Mouse (Mus musculus) intestine, postnatal 0 days (tissue): ENCODE results near the gene Sh3bgrl2. TPM values are rescaled to one million over a fixed set of nuclear protein-coding genes. Genes with fewer than 3 reads are reported as not detected.

Experiments
- ATAC-seq: fragments of 200-750 bp; cut with Nextera tagmentation; 2 replicates; pipeline ENCODE4 v1.8.0; 2017; ENCODE audit warnings: mild to moderate bottlenecking, moderate TSS enrichment, moderate library complexity
- H3K27ac ChIP-seq: fragments of 300-500 bp; sonication (generic); 2 replicates; pipeline ENCODE4 v1.5.1; 2014; ENCODE audit warnings: mild to moderate bottlenecking, low read depth, low read length, moderate library complexity
- H3K27me3 ChIP-seq: fragments of 300-500 bp; sonication (generic); replicated peaks from 2 replicates; pipeline ENCODE4 v1.6.1; 2014; ENCODE audit warnings: low read length, mixed read lengths; ENCODE audit not compliant: control insufficient read depth, insufficient read depth
- H3K36me3 ChIP-seq: fragments of 300-500 bp; sonication (generic); 2 replicates; pipeline ENCODE4 v1.6.1; 2014; ENCODE audit warnings: mild to moderate bottlenecking, moderate library complexity; ENCODE audit not compliant: control insufficient read depth, insufficient read depth
- H3K4me1 ChIP-seq: fragments of 300-500 bp; sonication (generic); replicated peaks from 2 replicates; pipeline ENCODE4 v1.6.1; 2014; ENCODE audit warnings: antibody characterized with exemption, low read length, mixed read lengths; ENCODE audit not compliant: control insufficient read depth, insufficient read depth
- H3K4me2 ChIP-seq: fragments of 300-500 bp; sonication (generic); replicated peaks from 2 replicates; pipeline ENCODE4 v1.6.1; 2014; ENCODE audit warnings: low read depth, mild to moderate bottlenecking, moderate library complexity
- H3K4me3 ChIP-seq: fragments of 300-500 bp; sonication (generic); 2 replicates; pipeline ENCODE4 v1.5.1; 2014; ENCODE audit warnings: low read depth, low read length
- H3K9ac ChIP-seq: fragments of 300-500 bp; sonication (generic); 2 replicates; pipeline ENCODE4 v1.6.1; 2014; ENCODE audit warnings: mild to moderate bottlenecking, low read depth, low read length
- H3K9me3 ChIP-seq: fragments of 300-500 bp; sonication (generic); 2 replicates; pipeline ENCODE4 v1.6.1; 2016; ENCODE audit warnings: mixed run types; ENCODE audit not compliant: control insufficient read depth
- CTCF ChIP-seq: sonication (generic); IDR thresholded peaks from 2 replicates; pipeline ENCODE4 v1.5.1; 2016; ENCODE audit warnings: low read depth, mild to moderate bottlenecking, control low read depth, antibody characterized with exemption, moderate library complexity
- WGBS: fragments of 180-500 bp; shearing (Covaris S2); extraction: QIAGEN DNeasy Blood & Tissue Kit; methylation state at CpG from one replicate; pipeline ENCODE4 v1.1.7; 2014; 5-methylcytosine and 5-hydroxymethylcytosine counted together
- polyA plus RNA-seq: library from polyadenylated mRNA; unstranded; fragments of >200 nt; fragmentation: Nextera tagmentation; extraction: Ambion mirVana; gene quantifications from 2 replicates; pipeline ENCODE4 v1.2.1, GENCODE M21; 2015

Sh3bgrl2 gene
- polyA plus RNA-seq, 1 experiment from 2014 or later: 21.7 TPM

- H3K9me3 ChIP-seq: no peaks in the 10 kb centered on the region
- H3K4me1 ChIP-seq: no peaks in the 10 kb centered on the region
- H3K36me3 ChIP-seq: no peaks in the 10 kb centered on the region
- no peak overlapping the region for H3K4me2 ChIP-seq
- WGBS: 41% methylated on average over 9 of the region's 9 CpGs
- no peak overlapping the region for H3K27ac ChIP-seq
- no peaks in the 10 kb centered on the region for H3K27me3 ChIP-seq
- TF ChIP-seq CTCF: peak; percentile 98
- no peak overlapping the region for H3K9ac ChIP-seq
- peak; percentile 68 for ATAC-seq
- no peak overlapping the region for H3K4me3 ChIP-seq
Measured at GRCm38 (mm10) chr9:83609422-83610297, 61.5 kb downstream of the Sh3bgrl2 start.

- no peak for TF ChIP-seq CTCF
- Histone ChIP-seq H3K36me3 (no peaks in the 10 kb centered on the region), H3K27me3 (no peaks in the 10 kb centered on the region), H3K4me1 (no peaks in the 10 kb centered on the region), H3K4me3 (no peak overlapping the region), H3K27ac (no peak overlapping the region), H3K4me2 (0 out of 2 replicates have a peak overlapping the region, but pooled peaks have one; percentile 3), H3K9me3 (no peaks in the 10 kb centered on the region), H3K9ac (no peak overlapping the region)
- 16% methylated on average over 6 of the region's 6 CpGs for WGBS
- no peak for ATAC-seq
Measured at GRCm38 (mm10) chr9:83615912-83616585, 67.9 kb downstream of the Sh3bgrl2 start.

- Histone ChIP-seq H3K4me2 (0 out of 2 replicates have a peak overlapping the region, but pooled peaks have one; percentile 3), H3K36me3 (no peaks in the 10 kb centered on the region), H3K4me3 (no peak overlapping the region), H3K9me3 (no peaks in the 10 kb centered on the region), H3K4me1 (no peaks in the 10 kb centered on the region), H3K9ac (no peak overlapping the region), H3K27ac (no peak overlapping the region), H3K27me3 (no peaks in the 10 kb centered on the region)
- no peak for TF ChIP-seq CTCF
- no peak for ATAC-seq
- WGBS: 19% methylated on average over 7 of the region's 7 CpGs
Measured at GRCm38 (mm10) chr9:83616586-83617081, 68.5 kb downstream of the Sh3bgrl2 start.

GRCm38 (mm10) chr9:83623455-83623854 lies 75.3 kb downstream of the Sh3bgrl2 start:
- Histone ChIP-seq H3K4me1 (no peaks in the 10 kb centered on the region), H3K36me3 (no peaks in the 10 kb centered on the region), H3K27ac (no peak overlapping the region), H3K9ac (no peak overlapping the region), H3K9me3 (no peaks in the 10 kb centered on the region), H3K4me2 (no peak overlapping the region), H3K27me3 (no peaks in the 10 kb centered on the region), H3K4me3 (no peak overlapping the region)
- no peak for ATAC-seq
- WGBS: 65% methylated on average over 6 of the region's 6 CpGs
- TF ChIP-seq CTCF: no peak

GRCm38 (mm10) chr9:83624193-83624592 lies 76.1 kb downstream of the Sh3bgrl2 start:
- ATAC-seq: no peak

GRCm38 (mm10) chr9:83625085-83625484 lies 77.0 kb downstream of the Sh3bgrl2 start:
- 66% methylated on average over 5 of the region's 5 CpGs for WGBS
- Histone ChIP-seq H3K9ac (no peak overlapping the region), H3K4me3 (no peak overlapping the region), H3K27me3 (no peaks in the 10 kb centered on the region), H3K4me1 (no peaks in the 10 kb centered on the region), H3K36me3 (no peaks in the 10 kb centered on the region), H3K4me2 (no peak overlapping the region), H3K9me3 (no peaks in the 10 kb centered on the region), H3K27ac (no peak overlapping the region)
- no peak for TF ChIP-seq CTCF
- no peak for ATAC-seq

More at GRCm38 (mm10) chr9:83624193-83624592, 76.1 kb downstream of the Sh3bgrl2 start:
- no peak overlapping the region for H3K27ac ChIP-seq
- H3K9me3 ChIP-seq: no peaks in the 10 kb centered on the region
- H3K4me3 ChIP-seq: no peak overlapping the region
- no peaks in the 10 kb centered on the region for H3K36me3 ChIP-seq
- H3K27me3 ChIP-seq: no peaks in the 10 kb centered on the region
- no peak overlapping the region for H3K9ac ChIP-seq
- WGBS: 69% methylated on average over 5 of the region's 5 CpGs
- no peaks in the 10 kb centered on the region for H3K4me1 ChIP-seq
- no peak for TF ChIP-seq CTCF
- no peak overlapping the region for H3K4me2 ChIP-seq
